Mouse (Mus musculus) gastrocnemius, postnatal 14 days (tissue): ENCODE data around the gene Lzic. TPM values are rescaled to one million over a fixed set of nuclear protein-coding genes. Genes with fewer than 3 reads are reported as not detected.

Experiments used
- DNase-seq: peaks from one replicate; pipeline ENCODE4 v3.0.0; 2021; ENCODE audit warnings: mixed read lengths
- intact Hi-C: fragments of 180-260 bp; cut with DNase I; formaldehyde crosslinking; loops from one replicate; pipeline ENCODE4 v1.15.1; 2025; ENCODE audit warnings: low total_unique reads
- total RNA-seq, 2 experiments: library from RNA; stranded (reverse); gene quantifications; 2 replicates each; pipeline ENCODE4 v1.2.3; 2021

Lzic gene
- total RNA-seq, 2 experiments from 2014 or later = 12.0 to 17.9 TPM

- DNase-seq = no peak
These were observed 15.5 kb upstream of the Lzic start for GRCm38 (mm10) chr4:149469557-149469956.

GRCm38 (mm10) chr4:149475096-149475495, 9.9 kb upstream of the Lzic start:
- DNase-seq = no peak
- intact Hi-C loops = no loop called here

More at GRCm38 (mm10) chr4:149469557-149469956, 15.5 kb upstream of the Lzic start:
- intact Hi-C loops = no loop called here

GRCm38 (mm10) chr4:149477078-149477477, 8.0 kb upstream of the Lzic start, which contains the start of gene Tmem274:
TSS of gene Tmem274 (plus strand) at chr4:149477378.
- DNase-seq = no peak
- intact Hi-C loops = no loop called here

GRCm38 (mm10) chr4:149484566-149484965, 463 bp upstream of the Lzic start:
- intact Hi-C loops = no loop called here

GRCm38 (mm10) chr4:149485825-149486206, 787 bp downstream of the Lzic start:
- no peak for DNase-seq
- intact Hi-C loops = no loop called here

More at GRCm38 (mm10) chr4:149484566-149484965, 463 bp upstream of the Lzic start:
- no peak for DNase-seq

GRCm38 (mm10) chr4:149487729-149488128, 2.7 kb downstream of the Lzic start:
- intact Hi-C loops = no loop called here
- DNase-seq = no peak

GRCm38 (mm10) chr4:149489415-149490240, 4.6 kb downstream of the Lzic start:
- no peak for DNase-seq
- intact Hi-C loops = no loop called here

GRCm38 (mm10) chr4:149491151-149491550, 6.1 kb downstream of the Lzic start:
- intact Hi-C loops = no loop called here
- DNase-seq = no peak

DNA sequence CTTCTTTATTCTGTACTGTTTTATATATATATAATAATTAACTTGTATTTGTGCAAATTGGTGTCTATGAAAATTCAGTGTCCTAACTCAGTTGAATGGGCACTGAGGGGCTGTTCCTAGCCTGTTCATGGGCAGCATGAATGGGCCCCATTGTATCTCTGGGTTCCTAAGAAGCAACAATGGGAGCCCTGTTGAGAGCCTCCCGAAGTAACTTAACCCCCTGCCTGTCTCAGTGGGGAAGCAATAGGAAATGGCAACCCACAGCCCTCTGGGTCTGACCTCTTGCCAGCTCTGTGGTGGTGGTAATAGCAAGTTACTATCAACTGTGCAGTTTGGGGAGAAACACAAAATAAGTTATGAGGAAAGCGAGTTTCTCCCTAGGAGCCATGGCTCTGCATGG, 11.6 kb downstream of the Lzic start:
- intact Hi-C loops = no loop called here
- DNase-seq = no peak

- DNase-seq = no peak
- intact Hi-C loops = no loop called here
These were observed 13.9 kb downstream of the Lzic start for GRCm38 (mm10) chr4:149498901-149499300.

DNA sequence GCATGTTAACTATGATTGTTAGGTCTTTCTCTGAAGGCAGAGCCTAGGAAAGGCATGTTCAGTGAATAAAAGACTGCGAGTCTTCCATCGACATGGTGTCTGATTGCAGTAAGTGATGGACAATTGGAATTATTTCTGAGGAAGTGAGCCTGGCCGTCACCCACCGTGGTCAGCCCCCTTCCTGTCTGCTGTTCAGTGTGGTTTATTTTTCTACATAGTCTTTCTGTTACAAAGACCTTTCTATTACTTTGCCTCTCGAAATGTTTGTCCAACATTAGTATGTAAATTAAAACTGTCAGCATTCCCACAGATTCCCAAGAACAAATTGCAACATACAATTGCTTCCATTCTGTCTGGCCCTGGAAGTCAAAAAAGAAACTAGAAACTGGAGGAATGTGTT, 14.8 kb downstream of the Lzic start:
- intact Hi-C loops = loop anchor here (5.0 kb wide), 1 partner anchor 43 kb away; no protein-coding TSS in a partner anchor
- DNase-seq = no peak

GRCm38 (mm10) chr4:149504363-149504762, 19.3 kb downstream of the Lzic start:
- no peak for DNase-seq
- intact Hi-C loops = loop anchor here (5.0 kb wide), 1 partner anchor 38 kb away; no protein-coding TSS in a partner anchor

DNA sequence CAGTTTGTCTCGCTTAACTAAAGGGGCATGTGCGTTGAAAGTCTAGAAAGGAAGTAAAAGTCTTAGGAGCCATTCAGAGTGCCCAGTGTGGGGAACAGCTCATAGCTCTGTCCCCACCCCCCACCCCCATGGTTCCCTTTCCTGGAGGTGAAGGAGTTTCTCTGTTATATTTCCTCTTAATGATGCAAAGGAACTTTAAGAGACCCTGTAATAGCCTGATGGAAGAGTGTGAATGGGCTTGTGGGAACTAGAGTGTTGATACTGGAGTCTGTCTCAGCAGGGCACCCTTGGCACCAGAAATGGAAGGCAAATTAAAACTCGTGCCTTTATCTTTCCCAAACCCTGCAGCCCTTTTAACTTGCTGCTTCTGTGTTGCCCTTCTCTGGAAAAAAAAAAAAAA, 19.8 kb downstream of the Lzic start:
- no peak for DNase-seq
- intact Hi-C loops = loop anchor here (5.0 kb wide), 1 partner anchor 37 kb away; no protein-coding TSS in a partner anchor

- intact Hi-C loops = no loop called here
- no peak for DNase-seq
These were observed 20.4 kb downstream of the Lzic start for GRCm38 (mm10) chr4:149505261-149505967.

DNA sequence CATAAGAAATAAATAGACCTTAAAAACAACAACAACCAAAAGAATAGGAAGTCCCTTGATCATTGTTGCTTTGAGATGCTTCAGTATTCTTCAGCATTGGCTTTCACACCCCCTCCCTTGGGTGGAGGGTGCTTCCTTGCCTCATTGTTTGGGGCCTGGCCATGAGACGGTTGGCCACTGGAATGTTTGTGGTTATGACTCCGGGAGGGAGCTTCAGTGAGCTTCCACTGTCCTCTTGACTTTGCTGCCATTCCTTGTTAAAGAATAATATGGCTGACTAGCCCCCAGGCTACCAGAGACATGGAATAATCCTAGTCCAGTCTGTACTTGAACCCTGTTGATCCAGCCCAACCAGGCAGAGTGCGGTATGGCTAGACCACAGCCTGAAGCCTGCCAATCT, 21.9 kb downstream of the Lzic start:
- DNase-seq = no peak
- intact Hi-C loops = no loop called here

GRCm38 (mm10) chr4:149511221-149511646, 26.2 kb downstream of the Lzic start:
- intact Hi-C loops = no loop called here
- no peak for DNase-seq

DNA sequence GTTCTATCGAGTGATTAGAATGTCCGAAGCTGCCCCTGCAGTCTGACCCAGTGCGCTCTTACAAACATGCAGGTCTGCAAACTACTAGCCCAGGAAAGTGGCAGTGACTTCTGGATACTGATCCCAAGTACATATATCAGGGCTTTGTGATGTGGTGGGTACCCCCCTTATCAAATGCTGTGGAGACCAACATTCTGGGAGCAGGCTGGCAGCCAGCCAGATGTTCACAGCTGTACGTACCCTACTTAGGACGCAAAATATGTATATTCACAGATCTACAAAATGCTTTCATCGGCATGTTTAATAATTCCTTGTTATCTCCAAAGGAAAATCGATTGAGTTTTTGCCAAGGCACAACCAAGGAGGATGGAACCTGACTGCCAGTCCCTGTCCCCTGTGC, 27.0 kb downstream of the Lzic start:
- no peak for DNase-seq
- intact Hi-C loops = no loop called here

DNA sequence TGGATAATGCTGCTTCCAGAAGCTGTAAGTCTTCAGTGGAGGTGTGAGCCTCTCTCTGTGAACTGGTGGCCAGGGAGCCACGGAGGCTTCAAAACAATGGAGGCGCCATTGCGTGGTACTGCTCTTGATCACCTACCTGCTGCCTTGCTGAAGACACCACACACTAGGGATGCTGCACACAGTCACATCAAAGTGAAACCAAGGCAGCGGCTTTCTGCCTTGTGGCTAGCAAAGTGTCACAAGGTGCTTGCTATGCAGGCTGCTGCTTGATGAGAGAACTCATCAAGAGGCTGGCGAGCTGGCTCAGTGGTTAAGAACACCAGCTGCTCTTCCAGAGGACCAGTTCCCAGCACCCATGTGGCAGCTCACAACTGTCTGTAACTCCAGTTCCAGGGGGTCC, 30.7 kb downstream of the Lzic start:
- intact Hi-C loops = no loop called here
- DNase-seq = no peak

- intact Hi-C loops = no loop called here
- peak; percentile 98 for DNase-seq
These were observed 32.9 kb downstream of the Lzic start, which contains the start of gene Ctnnbip1 for GRCm38 (mm10) chr4:149517868-149518340. TSS of gene Ctnnbip1 (plus strand) at chr4:149518236.
